Mouse (Mus musculus) hindbrain, postnatal 0 days (tissue): Measurements from ENCODE around the gene Rrp1. TPM values are rescaled to one million over a fixed set of nuclear protein-coding genes. Genes with fewer than 3 reads are reported as not detected.
A peak's percentile ranks its signal among the peaks of the same experiment; 100 is the strongest.

Source experiments
- ATAC-seq: fragments of 200-750 bp; cut with Nextera tagmentation; 2 replicates; pipeline ENCODE4 v1.8.0; 2017; ENCODE audit warnings: mild to moderate bottlenecking, moderate TSS enrichment, moderate library complexity
- DNase-seq: peaks from one replicate; pipeline ENCODE4 v3.0.0-alpha.2; 2015; ENCODE audit warnings: low spot score
- H3K27ac ChIP-seq: fragments of 300-500 bp; sonication (generic); 2 replicates; pipeline ENCODE4 v1.5.1; 2014; ENCODE audit warnings: mild to moderate bottlenecking
- H3K27me3 ChIP-seq: fragments of 300-500 bp; sonication (generic); 2 replicates; pipeline ENCODE4 v1.6.1; 2014; ENCODE audit warnings: low read length, mixed read lengths; ENCODE audit not compliant: insufficient read depth
- H3K36me3 ChIP-seq: fragments of 300-500 bp; sonication (generic); 2 replicates; pipeline ENCODE4 v1.6.1; 2014; ENCODE audit warnings: low read length, mixed read lengths; ENCODE audit not compliant: insufficient read depth
- H3K4me1 ChIP-seq: fragments of 300-500 bp; sonication (generic); 2 replicates; pipeline ENCODE4 v1.6.1; 2014; ENCODE audit warnings: antibody characterized with exemption, low read length, mixed read lengths; ENCODE audit not compliant: insufficient read depth
- H3K4me2 ChIP-seq: fragments of 300-500 bp; sonication (generic); 2 replicates; pipeline ENCODE4 v1.6.1; 2014; ENCODE audit warnings: low read depth, mild to moderate bottlenecking, low read length, moderate library complexity, mixed read lengths
- H3K4me3 ChIP-seq: fragments of 300-500 bp; sonication (generic); 2 replicates; pipeline ENCODE4 v1.5.1; 2014; ENCODE audit warnings: low read length
- H3K9ac ChIP-seq: fragments of 300-500 bp; sonication (generic); replicated peaks from 2 replicates; pipeline ENCODE4 v1.6.1; 2014; ENCODE audit warnings: mild to moderate bottlenecking, low read length, moderate library complexity, mixed read lengths
- H3K9me3 ChIP-seq: fragments of 300-500 bp; sonication (generic); 2 replicates; pipeline ENCODE4 v1.6.1; 2016; ENCODE audit warnings: low read length, mixed read lengths
- CTCF ChIP-seq: IDR thresholded peaks from 2 replicates; pipeline ENCODE4 v1.5.1; 2016; ENCODE audit warnings: antibody characterized with exemption, control low read depth, low read depth
- WGBS: fragments of 180-500 bp; shearing (Covaris S2); extraction: QIAGEN DNeasy Blood & Tissue Kit; methylation state at CpG from one replicate; pipeline ENCODE4 v1.1.7; 2014; 5-methylcytosine and 5-hydroxymethylcytosine counted together
- polyA plus RNA-seq: library from polyadenylated mRNA; unstranded; fragments of >200 nt; fragmentation: Nextera tagmentation; extraction: Ambion mirVana; gene quantifications from 2 replicates; pipeline ENCODE4 v1.2.1, GENCODE M21; 2015
- total RNA-seq: library from RNA; depleted of rRNA; stranded (reverse); fragments of >200 nt; gene quantifications from 2 replicates; pipeline ENCODE4 v1.2.3, GENCODE M21; 2014

Gene Rrp1
- total and polyA plus RNA-seq, 2 experiments from 2014 or later: 179 to 429 TPM

- Histone ChIP-seq H3K27me3 (no peaks in the 10 kb centered on the region), H3K27ac (peak overlapping the region; percentile 90; the same call in 1 of the 2 replicates), H3K9ac (peak overlapping the region; percentile 78), H3K9me3 (no peaks in the 10 kb centered on the region), H3K4me3 (peak overlapping the region; percentile 80), H3K4me2 (peak overlapping the region; percentile 80), H3K36me3 (peaks cover 19% of the 10 kb centered on the region), H3K4me1 (no peaks in the 10 kb centered on the region)
- 36% methylated on average over 7 of the region's 7 CpGs for WGBS
- no peak for TF ChIP-seq CTCF
- ATAC-seq (no peak; the same call in 1 of the 2 replicates), DNase-seq (no peak)
Measured at GRCm38 (mm10) chr10:78413152-78413520, 293 bp upstream of the Rrp1 start.

- H3K27ac ChIP-seq: peak overlapping the region; percentile 90
- no peaks in the 10 kb centered on the region for H3K4me1 ChIP-seq
- H3K9me3 ChIP-seq: no peaks in the 10 kb centered on the region
- no peak for TF ChIP-seq CTCF
- H3K36me3 ChIP-seq: peaks cover 28% of the 10 kb centered on the region
- 12% methylated on average over 8 of the region's 8 CpGs for WGBS
- ATAC-seq: peak; percentile 5; the same call in 1 of the 2 replicates
- peak overlapping the region; percentile 80 for H3K4me2 ChIP-seq
- H3K4me3 ChIP-seq: peak overlapping the region; percentile 80
- no peaks in the 10 kb centered on the region for H3K27me3 ChIP-seq
- no peak for DNase-seq
- H3K9ac ChIP-seq: peak overlapping the region; percentile 78
Measured at GRCm38 (mm10) chr10:78411851-78412250, 992 bp downstream of the Rrp1 start.

GRCm38 (mm10) chr10:78409035-78409788, 3.6 kb downstream of the Rrp1 start:
- no peak overlapping the region for H3K4me2 ChIP-seq
- H3K9ac ChIP-seq: no peak overlapping the region
- ATAC-seq (no peak), DNase-seq (no peak)
- H3K36me3 ChIP-seq: peaks cover 52% of the 10 kb centered on the region
- no peaks in the 10 kb centered on the region for H3K4me1 ChIP-seq
- no peak overlapping the region for H3K27ac ChIP-seq
- H3K27me3 ChIP-seq: no peaks in the 10 kb centered on the region
- H3K9me3 ChIP-seq: no peaks in the 10 kb centered on the region
- no peak overlapping the region for H3K4me3 ChIP-seq
- WGBS: 78% methylated on average over 9 of the region's 9 CpGs
- no peak for TF ChIP-seq CTCF

GRCm38 (mm10) chr10:78407132-78407531, 5.7 kb downstream of the Rrp1 start:
- 95% methylated on average over 4 of the region's 4 CpGs for WGBS
- no peak overlapping the region for H3K4me2 ChIP-seq
- H3K4me3 ChIP-seq: no peak overlapping the region
- no peak for ATAC-seq
- no peaks in the 10 kb centered on the region for H3K4me1 ChIP-seq
- H3K9ac ChIP-seq: no peak overlapping the region
- H3K9me3 ChIP-seq: no peaks in the 10 kb centered on the region
- DNase-seq: no peak
- H3K36me3 ChIP-seq: peaks cover 73% of the 10 kb centered on the region
- no peak for TF ChIP-seq CTCF
- H3K27me3 ChIP-seq: no peaks in the 10 kb centered on the region
- H3K27ac ChIP-seq: no peak overlapping the region

GRCm38 (mm10) chr10:78406152-78406551, 6.7 kb downstream of the Rrp1 start:
- Histone ChIP-seq H3K9me3 (no peaks in the 10 kb centered on the region), H3K4me1 (no peaks in the 10 kb centered on the region), H3K4me3 (no peak overlapping the region), H3K9ac (no peak overlapping the region), H3K4me2 (no peak overlapping the region), H3K27ac (no peak overlapping the region), H3K27me3 (no peaks in the 10 kb centered on the region), H3K36me3 (peaks cover 83% of the 10 kb centered on the region)
- 92% methylated on average over 6 of the region's 6 CpGs for WGBS
- DNase-seq (no peak), ATAC-seq (no peak)
- no peak for TF ChIP-seq CTCF

GRCm38 (mm10) chr10:78402301-78402922, 10.4 kb downstream of the Rrp1 start:
- no peak overlapping the region for H3K4me3 ChIP-seq
- H3K36me3 ChIP-seq: peaks cover 73% of the 10 kb centered on the region
- H3K27ac ChIP-seq: no peak overlapping the region
- 95% methylated on average over 14 of the region's 14 CpGs for WGBS
- DNase-seq (no peak), ATAC-seq (no peak)
- no peak overlapping the region for H3K9ac ChIP-seq
- no peak overlapping the region for H3K4me2 ChIP-seq
- no peaks in the 10 kb centered on the region for H3K4me1 ChIP-seq
- H3K27me3 ChIP-seq: no peaks in the 10 kb centered on the region
- no peak for TF ChIP-seq CTCF
- no peaks in the 10 kb centered on the region for H3K9me3 ChIP-seq

GRCm38 (mm10) chr10:78401127-78401526, 11.7 kb downstream of the Rrp1 start:
- ATAC-seq (no peak), DNase-seq (no peak)
- no peak for TF ChIP-seq CTCF
- Histone ChIP-seq H3K27me3 (no peaks in the 10 kb centered on the region), H3K9me3 (no peaks in the 10 kb centered on the region), H3K27ac (no peak overlapping the region), H3K4me3 (no peak overlapping the region), H3K9ac (no peak overlapping the region), H3K4me1 (no peaks in the 10 kb centered on the region), H3K4me2 (no peak overlapping the region), H3K36me3 (peaks cover 60% of the 10 kb centered on the region)
- 90% methylated on average over 2 of the region's 2 CpGs for WGBS
